Mouse (Mus musculus): ENCODE measurements around the gene Polk.
A peak's percentile ranks its signal among the peaks of the same experiment; 100 is the strongest.

Polk gene

DNA sequence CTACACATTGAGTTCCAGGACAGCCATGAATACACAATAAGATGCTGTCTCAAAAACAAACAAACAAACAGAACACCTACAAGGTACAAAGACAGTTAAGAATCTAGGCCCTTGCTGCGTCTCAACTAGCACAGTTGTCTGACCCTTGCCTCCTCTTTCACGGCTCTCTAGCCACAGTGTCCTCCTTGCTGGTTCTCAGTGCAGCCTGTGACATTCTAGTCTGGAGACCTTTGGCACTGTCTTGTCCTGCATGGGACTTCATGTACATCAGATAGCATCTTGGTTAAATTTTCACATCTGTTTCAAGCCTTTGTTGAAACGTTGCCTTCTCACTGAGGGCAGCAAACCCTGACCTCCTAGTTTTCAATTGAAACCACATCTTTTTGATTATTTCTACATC, 13.6 kb downstream of the Polk start:
- no peak for DNase-seq (ENCODE audit: low spot score)

DNA sequence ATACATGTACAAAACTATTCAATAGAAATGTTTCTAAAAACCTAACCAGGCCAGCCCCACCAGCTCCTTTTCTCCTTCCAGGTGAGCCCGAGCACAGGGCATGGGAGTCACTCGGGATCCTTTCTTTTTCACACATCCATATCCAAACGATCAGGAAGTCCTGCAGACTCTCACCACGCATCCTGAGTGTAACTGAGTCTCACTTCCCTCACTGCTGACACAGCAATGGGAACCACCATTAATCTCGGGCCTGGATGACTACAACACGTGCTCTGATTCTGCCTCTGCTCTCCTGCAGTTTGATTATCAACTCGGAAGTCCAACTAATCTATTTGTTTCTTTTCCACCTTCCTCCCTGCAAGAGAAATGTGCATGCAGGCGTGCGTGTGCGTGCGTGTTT, 14.5 kb downstream of the Polk start:
- no peak for DNase-seq (ENCODE audit: low spot score)

DNA sequence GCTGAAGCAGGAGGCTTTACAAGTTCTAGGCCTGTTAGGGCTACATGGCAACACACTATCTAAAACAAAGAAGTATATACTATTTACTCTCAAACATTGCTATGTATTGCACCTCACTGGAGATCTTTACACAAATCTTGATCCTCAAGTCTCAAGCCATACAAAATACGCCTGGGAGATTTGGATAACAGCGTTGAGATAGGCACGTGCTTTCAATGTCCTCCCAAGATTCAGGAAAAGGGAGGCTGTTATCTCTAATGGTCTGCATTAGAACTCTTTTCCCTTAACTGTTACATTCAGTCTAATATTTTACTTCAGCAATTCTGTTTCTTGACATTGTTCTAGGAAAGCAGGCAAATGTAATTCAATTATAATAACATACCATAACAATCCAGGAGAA, 15.4 kb downstream of the Polk start:
- DNase-seq (ENCODE audit: low spot score) = no peak

DNA sequence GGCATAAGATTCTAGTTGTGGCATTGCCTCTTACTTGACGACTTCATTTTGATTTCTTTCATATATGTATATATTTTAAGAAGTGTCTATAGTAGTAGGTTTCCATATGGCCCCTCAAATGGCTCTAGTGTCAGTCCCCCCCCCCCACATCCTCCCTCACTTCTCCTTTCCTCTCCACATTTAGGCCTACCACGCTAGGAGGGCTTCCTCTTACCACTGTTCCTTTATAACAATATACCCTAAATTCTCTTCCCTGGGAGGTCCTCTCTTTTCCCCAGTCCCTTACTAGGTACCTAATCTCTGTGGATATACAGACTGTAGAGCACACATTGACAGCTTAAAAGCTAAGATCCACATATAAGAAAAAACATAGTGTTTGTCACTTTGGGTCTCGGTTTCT, 21.1 kb downstream of the Polk start:
- DNase-seq (ENCODE audit: low spot score) = no peak

DNA sequence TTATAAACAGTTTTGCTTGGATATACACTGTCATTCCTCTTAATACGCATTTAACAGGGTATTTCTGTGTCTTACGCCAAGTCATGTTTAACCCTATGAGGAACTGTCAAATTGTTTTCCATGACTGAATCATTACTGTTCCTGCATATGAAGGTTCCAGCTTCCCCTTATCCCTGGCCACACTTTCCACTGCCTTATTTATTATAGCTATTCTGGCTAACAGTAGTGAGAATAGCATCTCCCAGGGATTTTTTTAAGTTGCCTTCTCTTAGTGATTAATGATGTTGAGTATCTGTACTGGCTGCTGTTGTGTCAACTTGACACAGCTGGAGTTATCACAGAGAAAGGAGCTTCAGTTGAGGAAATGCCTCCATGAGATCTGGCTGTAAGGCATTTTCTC, 25.0 kb downstream of the Polk start:
- no peak for DNase-seq (ENCODE audit: low spot score)

DNA sequence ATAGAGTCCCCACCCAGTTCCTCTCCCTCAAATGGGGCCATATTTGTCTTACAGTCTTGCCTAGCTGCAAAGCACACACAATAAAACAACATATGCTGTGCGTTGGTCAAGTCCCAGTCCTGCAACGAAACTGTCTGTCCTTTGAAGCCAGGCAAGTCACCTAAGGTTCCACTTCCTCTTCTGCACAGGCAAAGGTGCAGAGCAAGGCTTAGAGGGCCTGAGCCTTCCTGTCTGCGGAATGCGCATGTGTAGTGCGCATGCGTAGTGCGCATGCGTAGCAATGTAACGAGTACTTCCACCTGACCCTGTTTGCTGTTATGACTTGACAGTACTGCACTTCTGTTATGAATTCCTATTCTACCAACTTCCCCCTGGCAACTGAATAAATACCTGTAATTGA, 26.1 kb downstream of the Polk start:
- no peak for DNase-seq (ENCODE audit: low spot score)

DNA sequence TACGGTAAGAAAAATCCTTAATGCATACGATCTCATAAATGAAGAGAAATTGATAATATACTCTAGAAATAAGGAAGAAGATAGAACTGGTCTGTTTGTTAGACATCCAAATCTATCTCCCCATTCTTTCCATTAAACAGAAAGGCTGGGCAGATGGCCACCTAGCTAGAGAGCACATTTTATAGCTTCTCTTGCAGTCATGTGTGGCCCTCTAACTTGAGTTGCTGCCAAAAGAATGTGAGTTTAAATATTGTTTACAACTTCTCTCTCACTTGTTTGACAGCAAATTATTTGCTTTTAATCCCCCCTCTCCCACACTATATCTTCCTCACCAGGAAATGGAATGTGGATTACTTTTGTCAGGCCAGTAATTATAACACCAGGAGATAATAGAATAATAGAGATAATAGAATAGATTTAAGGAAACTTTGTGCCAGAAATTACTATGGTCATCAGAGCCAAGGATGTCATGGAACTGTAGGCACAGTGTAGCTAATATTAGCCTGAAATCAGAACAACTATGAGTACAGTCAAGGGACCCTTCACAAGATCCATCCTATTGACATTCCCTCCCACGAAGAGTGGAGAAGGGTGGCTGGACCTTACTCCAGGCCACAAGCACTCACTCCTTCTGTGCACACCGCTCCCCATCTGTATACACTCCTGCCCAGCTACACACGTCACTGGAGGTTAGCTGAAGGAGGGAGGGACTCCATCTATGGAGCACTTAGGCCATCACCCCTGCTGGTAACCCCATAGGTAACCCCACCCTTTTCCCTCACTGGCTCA, 28.0 kb downstream of the Polk start:
- no peak for DNase-seq (ENCODE audit: low spot score)

DNA sequence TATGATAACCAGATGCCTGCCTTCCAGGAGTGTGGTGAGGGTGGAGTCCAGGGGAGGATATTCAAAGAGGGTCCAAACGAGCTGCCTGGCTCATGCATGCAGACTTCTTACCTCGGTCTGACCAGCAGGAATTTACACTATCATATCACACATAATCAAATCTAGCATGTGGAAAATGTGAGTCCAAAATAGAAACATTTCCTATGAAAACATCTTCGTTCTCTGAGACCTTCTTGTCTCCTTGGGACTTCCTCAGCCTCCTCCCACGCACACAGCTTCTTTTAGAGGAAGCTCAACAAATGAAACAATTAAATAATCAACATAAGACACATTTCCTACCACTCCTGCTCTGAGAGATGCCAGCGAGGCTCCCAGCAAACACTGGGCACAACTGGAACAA, 30.5 kb downstream of the Polk start:
- no peak for DNase-seq (ENCODE audit: low spot score)

DNA sequence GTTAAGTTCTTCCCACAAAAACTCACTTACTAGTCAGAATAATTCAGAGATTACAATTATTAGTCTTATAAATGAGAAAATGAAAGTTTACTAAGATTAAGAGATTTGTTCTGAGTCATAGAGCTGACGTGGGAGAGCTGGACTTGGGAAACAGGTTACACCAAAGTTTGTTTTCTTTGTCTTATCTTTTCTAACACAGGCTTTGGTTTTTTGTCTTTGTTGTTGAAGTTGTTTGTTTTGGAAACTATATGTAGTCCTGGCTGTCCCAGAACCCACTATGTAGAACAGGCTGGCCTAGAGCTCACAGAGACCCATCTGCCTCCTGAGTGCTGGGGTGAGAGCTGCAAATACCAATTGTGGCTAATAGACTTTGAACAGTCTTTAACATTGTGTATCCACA, 31.1 kb downstream of the Polk start:
- no peak for DNase-seq (ENCODE audit: low spot score)

DNA sequence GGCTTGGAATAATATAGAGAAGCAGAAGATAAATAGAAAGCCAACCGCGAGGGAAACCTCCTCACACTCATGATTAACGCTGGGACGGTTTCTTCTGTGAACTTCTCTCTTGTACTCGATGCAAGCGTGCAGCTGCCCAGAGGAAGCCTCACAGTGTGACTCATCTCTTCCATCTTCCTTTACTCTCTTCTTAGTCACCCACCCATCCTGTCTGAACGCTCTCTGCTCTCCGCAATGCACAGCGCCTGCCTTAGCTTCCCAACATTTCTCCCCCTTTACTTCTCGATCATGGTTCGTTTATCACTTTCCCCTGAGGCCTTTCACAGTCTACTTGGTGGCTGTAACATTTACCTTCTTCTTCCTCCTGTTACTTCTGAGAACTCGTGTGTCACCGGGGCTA, 31.7 kb downstream of the Polk start:
- peak; percentile 29 for DNase-seq (ENCODE audit: low spot score)

DNA sequence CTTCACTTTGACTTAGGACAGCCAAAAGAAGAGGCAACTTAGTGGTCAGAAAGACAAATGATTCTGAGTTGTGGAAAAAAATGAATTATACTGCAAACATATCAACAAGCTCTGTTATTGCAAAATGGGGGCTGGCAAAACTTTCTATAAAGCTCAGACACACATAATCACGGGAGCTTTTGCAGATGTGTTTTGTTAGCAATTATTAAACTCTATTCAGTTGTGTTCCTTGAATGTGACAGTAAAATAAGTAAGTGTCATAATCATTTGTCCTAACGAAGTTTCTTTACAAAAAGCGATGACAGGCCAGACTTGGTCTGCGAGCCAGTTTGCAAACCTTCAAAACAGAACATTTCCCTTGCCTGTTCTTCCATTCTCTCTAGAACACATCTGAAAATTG, 34.8 kb downstream of the Polk start:
- DNase-seq (ENCODE audit: low spot score) = no peak

DNA sequence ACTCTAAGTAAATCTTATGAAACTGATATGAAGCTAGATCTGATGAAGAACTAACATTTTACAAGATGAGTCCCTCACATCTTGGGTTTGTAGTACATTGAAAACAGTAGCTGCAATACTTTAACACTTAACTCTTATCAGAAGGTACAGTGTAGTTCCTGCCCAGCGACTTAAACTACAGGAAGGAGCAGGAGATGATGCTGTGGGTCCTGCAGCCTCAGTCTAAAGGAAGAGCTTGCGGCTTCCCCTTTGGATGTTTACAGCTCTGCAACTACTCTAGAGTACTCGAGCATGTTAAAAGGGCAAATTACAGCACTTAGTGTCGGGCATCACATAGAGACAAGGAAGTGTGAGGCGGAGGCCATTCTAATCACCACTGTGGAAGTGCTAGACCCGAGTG, 36.1 kb downstream of the Polk start:
- DNase-seq (ENCODE audit: low spot score) = no peak

DNA sequence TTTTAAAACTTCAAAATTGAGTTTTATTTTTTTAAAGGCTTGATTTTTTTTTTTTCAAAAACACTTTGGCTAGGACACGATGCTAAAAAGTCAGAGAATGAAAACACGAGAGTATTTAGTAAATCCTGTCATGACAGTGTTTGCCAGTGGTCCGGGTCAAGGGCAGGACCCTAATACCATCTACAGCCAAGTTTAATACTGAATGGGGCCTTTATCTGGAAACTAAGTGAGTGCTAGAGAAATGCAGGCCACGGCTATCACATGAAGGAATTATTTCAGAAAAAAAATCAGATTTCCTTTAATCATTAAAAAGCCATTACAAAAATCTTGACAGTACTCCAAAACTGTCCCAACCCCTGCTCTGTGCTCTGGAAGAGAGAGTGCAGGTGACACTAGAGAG, 36.7 kb downstream of the Polk start:
- no peak for DNase-seq (ENCODE audit: low spot score)

DNA sequence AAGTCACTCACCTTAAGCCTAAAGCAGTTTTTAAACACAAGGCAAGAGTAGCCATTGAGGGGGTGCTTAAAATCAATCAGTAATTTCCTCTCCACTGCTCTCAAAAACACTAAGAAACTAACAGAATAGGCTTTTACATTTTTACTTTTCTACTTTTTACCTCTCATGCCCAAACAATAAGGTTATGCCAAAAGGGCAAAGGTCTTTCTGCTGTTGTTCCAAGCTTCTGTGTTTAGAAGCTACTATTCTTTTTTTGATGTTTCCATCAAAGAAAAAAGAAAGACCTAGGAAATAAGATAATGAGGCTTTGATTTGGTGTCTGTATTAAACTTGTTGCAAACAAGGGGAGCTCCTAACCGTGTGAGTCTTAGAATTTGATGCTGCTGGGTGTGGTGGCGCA, 42.5 kb downstream of the Polk start:
- DNase-seq (ENCODE audit: low spot score) = no peak

DNA sequence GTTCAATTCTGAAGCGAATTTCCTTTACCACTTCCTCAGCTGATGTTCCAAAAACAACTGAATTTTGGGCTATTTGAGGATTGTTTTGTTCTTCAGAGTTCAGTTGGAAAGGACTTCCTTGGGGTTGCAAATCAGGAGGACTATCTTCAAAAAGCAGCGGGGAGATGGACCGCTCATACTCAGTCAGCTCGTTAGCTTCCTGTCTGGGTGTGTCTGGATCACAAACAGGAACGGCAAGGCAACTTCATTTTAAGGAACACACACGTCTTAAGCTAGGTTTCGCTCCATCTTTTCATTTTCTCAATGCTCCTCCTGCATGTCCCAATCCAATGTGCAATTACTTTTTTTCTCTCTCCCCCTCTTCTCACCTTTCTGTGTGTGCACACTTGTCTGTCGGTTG, 45.7 kb downstream of the Polk start:
- no peak for DNase-seq (ENCODE audit: low spot score)

DNA sequence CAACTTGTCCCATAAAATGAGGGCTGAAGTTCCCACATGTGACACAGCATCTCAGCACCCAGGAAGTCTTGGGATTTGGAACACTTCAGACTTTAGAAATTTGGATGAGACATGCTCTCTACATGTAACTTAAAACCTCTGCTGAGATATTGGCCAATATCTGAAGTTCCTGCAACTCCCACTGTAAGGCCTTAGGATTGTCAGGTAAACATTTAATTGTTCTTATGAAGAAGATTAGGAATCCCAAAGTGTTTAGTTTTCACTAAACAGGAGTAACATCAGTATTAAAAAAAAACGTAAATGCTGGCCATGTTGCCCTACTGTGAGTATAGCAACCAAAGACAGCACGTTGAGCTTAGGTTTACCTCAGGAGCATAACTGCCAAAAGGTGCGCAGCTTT, 51.9 kb downstream of the Polk start, which contains the start of gene Gm17622:
TSS of gene Gm17622 (plus strand) at position 301 of the 400 bp plus-strand sequence.
- no peak for DNase-seq (ENCODE audit: low spot score)

DNA sequence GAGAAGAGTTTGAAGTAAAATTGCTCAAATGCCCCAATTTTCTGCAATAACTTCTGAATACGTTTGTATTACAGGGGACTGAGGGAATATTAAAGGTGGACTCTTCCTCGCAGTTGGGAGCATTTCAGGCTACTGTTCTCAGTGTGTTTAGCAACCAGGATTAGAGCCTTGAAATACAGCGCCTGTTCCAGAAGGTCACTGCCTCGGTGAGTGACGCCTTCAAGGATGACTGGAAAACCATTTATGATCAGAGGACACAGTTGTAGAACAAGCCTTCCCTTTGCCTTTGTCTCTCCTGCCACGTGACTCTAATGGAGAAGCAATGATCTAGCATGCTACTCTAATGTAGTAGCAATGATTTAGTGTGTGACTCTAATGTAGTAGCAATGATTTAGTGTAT, 54.4 kb downstream of the Polk start:
- no peak for DNase-seq (ENCODE audit: low spot score)

DNA sequence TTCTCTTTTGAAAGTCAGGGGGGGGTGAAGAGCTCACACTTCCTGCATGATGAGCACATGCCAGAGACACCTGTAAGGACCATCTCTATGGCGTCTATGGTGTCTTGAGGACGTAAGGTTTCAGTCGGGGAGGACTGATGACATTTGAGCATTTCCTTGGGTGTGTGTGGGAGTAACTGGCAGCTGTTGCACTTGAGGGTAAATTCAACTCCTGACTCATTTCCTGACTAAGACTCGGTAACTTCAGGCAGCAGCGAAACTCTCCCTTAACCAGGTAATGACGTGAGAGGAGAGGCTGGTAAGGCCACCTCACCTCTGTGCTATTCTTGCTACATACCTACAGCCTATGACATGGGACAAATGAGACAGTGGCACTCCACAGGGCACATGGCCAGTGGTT, 55.1 kb downstream of the Polk start:
- DNase-seq (ENCODE audit: low spot score) = peak; percentile 13

DNA sequence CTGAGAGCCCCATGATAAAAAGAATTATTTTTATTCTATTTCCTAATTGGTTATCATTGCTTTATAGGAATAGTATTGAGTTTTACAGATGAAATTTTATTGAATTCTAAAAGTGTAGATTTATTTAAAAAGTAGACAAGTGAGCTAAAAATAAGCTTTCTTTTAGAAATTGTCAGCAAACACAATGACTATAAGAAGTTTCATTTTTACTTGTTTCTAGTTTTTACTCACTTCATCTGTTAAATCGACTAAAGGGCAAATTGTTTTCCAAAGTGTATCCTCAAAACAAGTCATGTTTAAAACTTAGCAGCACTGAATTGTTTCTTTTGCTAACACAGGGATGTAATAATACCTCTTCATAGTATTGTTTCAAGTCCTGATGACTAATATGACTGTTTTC, 63.4 kb downstream of the Polk start:
- no peak for DNase-seq (ENCODE audit: low spot score)

DNA sequence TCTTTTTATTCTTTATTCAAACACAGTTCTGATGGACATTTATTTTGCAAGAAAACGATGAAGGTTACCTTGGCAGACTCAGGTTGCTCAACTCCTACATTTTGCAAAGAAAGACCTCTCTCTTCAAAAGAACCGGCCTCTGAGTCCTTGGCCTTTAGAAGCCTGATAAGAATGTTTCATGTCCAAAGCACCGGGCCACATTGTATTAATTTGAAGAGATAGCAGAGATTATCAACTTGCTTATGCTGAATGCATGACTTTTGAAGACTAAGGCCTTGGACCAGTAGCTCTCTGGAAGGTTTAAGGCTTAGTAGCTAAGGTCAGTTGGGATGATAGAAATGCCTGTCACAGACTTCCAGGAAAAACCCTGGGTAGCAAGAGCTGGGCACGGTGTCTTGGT, 65.2 kb downstream of the Polk start:
- no peak for DNase-seq (ENCODE audit: low spot score)

DNA sequence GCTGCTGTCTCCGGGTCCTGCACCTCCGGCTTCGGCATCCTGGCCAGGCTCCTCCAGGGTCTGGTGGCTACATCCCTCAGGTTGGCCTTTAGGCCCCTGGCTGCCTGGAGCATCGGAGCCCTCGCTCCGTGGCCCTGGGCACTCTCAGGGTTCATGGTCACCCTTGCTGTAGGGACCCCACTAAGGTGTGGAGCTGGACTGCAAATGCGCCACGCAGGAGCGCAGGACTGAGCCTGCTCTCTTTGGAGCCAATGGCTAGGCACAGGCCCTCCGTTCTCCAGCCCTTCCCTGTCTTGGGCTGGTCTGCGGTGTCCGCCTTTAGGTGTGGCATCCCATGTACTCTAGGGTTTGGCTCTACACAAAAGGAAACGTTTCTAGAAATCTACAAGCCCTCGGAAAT, 71.4 kb downstream of the Polk start, which contains the start of gene Ankdd1b:
TSS of gene Ankdd1b (minus strand) at position 242 of the 400 bp plus-strand sequence.
- DNase-seq (ENCODE audit: low spot score) = no peak

DNA sequence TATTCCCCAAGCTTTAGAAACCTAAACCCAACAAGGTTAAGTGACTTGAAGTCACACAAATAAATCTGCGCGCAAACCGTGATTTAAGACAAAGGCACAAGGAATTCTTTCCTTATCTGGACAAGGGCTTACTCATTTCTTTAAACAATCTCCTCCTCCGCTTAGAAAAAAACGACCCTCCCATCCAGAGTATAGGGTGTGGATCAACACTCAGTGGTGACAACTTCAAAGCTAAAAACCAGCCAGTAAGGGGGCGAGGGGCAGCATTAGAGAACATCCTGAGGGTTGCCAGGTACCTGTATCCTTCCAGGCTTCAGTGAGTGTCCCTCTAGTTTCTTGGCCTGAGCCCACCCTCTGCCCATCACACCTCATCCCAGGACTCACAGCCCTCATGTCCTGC, 71.8 kb downstream of the Polk start:
- no peak for DNase-seq (ENCODE audit: low spot score)

DNA sequence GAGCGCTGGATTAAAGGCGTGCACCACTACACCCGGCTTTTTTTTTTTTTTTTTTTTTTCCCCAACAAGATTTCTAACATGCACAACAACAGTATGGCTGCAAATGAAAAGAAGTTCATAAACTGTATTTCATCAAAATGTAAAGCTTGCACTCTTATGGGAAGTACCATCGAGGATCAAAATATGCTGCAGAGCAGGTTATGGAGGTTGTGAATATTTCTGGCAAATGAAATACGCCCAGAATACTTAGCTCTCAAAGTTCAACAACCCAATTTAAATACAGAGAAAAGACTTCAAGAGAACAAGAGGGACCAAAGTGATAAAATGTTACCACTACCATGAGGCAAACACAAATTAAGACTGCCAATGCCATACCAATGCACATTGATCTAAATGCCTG, 73.7 kb downstream of the Polk start:
- DNase-seq (ENCODE audit: low spot score) = no peak

DNA sequence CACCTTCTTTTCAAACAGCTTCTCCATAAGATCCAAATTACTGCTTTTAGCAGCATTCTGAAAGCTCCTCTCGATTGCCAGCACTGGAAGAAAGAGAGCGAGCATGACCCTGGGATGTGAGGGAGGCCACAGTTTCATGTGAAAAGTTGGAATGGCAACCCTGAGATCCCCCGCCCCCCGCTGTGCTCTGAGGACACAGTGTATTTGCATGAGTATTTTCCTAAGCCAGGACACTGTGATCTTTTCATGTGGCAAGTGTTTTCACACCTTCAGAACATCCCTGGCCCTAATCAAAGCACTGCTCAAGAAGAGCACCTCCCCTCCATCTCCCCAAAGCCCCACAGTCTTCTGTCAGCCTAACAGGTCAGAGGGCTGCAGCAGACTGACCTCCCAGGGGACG, 77.1 kb downstream of the Polk start:
- DNase-seq (ENCODE audit: low spot score) = no peak
